Mouse (Mus musculus): Measurements from ENCODE around the gene Gpr142. TPM values are rescaled to one million over a fixed set of nuclear protein-coding genes. Genes with fewer than 3 reads are reported as not detected.

Gpr142 gene
- polyA plus RNA-seq, 1 experiment: 0.10 TPM

DNA sequence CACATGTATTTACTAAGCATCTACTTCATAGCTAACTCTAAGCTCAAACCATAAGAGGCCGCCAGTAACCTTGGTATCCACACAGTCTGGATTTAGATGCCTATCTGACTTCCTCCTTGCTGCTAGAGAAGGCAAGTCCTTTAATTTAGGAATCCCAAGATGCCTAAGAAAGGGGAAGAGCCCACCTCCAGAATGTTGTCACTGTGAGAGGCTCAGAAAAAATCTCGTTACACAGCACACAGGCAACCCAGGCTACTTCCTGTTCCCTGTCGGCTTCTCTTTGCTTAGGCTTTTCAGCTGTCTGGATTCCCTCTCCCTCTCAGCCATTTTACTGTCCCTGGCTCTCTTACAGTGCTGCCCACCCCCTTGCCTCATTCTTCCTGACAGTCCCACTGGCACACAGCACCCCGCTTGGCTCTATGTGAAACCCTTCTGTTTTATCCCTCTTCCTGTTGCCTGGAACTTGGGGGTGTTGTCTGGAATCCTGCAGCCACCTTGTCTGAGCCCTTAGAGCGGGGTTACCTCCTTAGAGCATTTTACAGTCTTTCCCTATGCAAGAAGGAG is 5.7 kb upstream of the Gpr142 start:
- 45% methylated on average over 5 of the region's 5 CpGs for WGBS
- Histone ChIP-seq H3K27ac (ENCODE audit: insufficient read depth, low read depth, low read length) (no peak overlapping the region), H3K4me1 (ENCODE audit: control insufficient read depth, insufficient read depth, insufficient read length, low read length) (no peaks in the 10 kb centered on the region; the same call in 1 of the 2 replicates), H3K36me3 (ENCODE audit: control insufficient read depth, insufficient read depth, low read length) (no peaks in the 10 kb centered on the region), H3K4me3 (ENCODE audit: low read depth, low read length) (no peak overlapping the region), H3K27me3 (ENCODE audit: control insufficient read depth, insufficient read depth, low read length) (peaks cover 25% of the 10 kb centered on the region)
- TF ChIP-seq CTCF (IDR thresholded peaks at IDR 0.05; ENCODE audit: extremely low read depth, insufficient read length, insufficient replicate concordance, low read depth, low read length) (no peak), POLR2A (IDR thresholded peaks at IDR 0.05; ENCODE audit: low read depth, low read length) (no peak)

DNA sequence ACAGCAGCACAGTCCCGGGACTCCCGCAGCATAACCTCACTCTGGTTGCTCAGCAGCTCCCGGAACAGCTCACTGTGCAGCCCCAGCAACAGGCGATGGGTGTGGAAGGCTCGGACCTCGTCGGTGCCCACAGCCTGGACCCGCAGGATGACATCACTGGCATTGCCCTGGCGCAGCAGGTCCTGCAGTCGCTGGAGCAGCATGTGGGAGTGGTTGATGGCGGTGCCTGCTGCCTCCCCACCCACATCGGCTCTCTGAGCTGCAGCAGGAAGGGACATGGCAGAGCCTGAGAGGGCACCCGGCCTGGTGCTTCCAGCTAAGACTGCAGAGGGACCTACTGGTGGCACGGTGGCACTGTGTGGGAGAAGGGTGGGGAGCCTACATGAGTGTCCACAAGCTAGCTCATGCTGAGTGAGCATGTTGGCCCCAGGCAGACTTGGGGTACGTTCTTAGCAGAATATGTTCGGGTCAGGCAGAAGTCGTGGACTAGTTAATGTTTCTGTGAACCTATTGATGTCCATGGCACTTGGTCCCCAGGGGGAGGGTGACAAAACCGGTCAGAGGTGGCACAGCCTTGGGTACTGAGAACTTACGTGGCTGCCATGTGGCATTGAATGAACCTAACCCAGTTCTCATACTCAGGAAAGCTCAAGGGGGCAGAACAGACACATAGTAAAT is 4.7 kb upstream of the Gpr142 start:
- peaks cover 25% of the 10 kb centered on the region for H3K27me3 ChIP-seq (ENCODE audit: control insufficient read depth, insufficient read depth, low read length)
- WGBS: 62% methylated on average over 19 of the region's 19 CpGs
- H3K36me3 ChIP-seq (ENCODE audit: control insufficient read depth, insufficient read depth, low read length): no peaks in the 10 kb centered on the region

GRCm38 (mm10) chr11:114794691-114795090 is 4.0 kb upstream of the Gpr142 start:
- Histone ChIP-seq H3K4me3 (ENCODE audit: low read depth, low read length) (no peak overlapping the region), H3K27ac (ENCODE audit: insufficient read depth, low read depth, low read length) (no peak overlapping the region), H3K4me1 (ENCODE audit: control insufficient read depth, insufficient read depth, insufficient read length, low read length) (no peaks in the 10 kb centered on the region; the same call in 1 of the 2 replicates), H3K36me3 (ENCODE audit: control insufficient read depth, insufficient read depth, low read length) (no peaks in the 10 kb centered on the region), H3K27me3 (ENCODE audit: control insufficient read depth, insufficient read depth, low read length) (peaks cover 22% of the 10 kb centered on the region)
- WGBS: 45% methylated on average over 4 of the region's 4 CpGs
- TF ChIP-seq POLR2A (IDR thresholded peaks at IDR 0.05; ENCODE audit: low read depth, low read length) (no peak), CTCF (IDR thresholded peaks at IDR 0.05; ENCODE audit: extremely low read depth, insufficient read length, insufficient replicate concordance, low read depth, low read length) (no peak)

More for the DNA sequence above, 4.7 kb upstream of the Gpr142 start:
- Histone ChIP-seq H3K4me3 (ENCODE audit: low read depth, low read length) (no peak overlapping the region), H3K27ac (ENCODE audit: insufficient read depth, low read depth, low read length) (no peak overlapping the region), H3K4me1 (ENCODE audit: control insufficient read depth, insufficient read depth, insufficient read length, low read length) (no peaks in the 10 kb centered on the region; the same call in 1 of the 2 replicates)
- no peak for TF ChIP-seq POLR2A (IDR thresholded peaks at IDR 0.05; ENCODE audit: low read depth, low read length)
- no peak for TF ChIP-seq CTCF (IDR thresholded peaks at IDR 0.05; ENCODE audit: extremely low read depth, insufficient read length, insufficient replicate concordance, low read depth, low read length)

DNA sequence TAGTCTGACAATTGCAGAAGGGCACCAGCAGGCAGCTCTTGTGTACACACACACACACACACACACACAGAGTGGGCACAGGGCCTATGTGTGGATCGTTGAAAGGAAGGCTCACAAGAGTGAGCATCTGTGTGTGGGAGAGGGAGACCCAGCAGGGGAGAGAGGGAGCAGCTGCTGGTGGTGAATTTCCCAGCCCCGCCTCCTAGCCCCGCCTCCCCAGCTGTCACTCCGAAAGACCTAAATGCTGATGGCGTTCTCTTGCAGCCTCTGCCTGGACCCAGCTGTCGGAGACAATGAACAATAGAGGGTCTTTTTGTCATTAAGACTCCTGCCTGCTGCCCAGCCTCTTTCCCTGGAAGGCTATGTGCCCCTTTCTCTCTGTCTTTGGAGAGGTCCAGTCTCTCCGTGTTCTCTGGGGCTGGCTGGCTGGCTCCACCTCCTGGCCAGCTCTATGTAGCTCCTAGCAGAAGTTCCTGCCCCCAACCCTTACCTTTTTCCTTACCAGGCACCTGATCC is 3.4 kb upstream of the Gpr142 start:
- peak overlapping the region; percentile 43 for H3K4me3 ChIP-seq (ENCODE audit: low read depth, low read length)
- peaks cover 17% of the 10 kb centered on the region for H3K27me3 ChIP-seq (ENCODE audit: control insufficient read depth, insufficient read depth, low read length)
- TF ChIP-seq POLR2A (IDR thresholded peaks at IDR 0.05; ENCODE audit: low read depth, low read length) (no peak), CTCF (IDR thresholded peaks at IDR 0.05; ENCODE audit: extremely low read depth, insufficient read length, insufficient replicate concordance, low read depth, low read length) (no peak)
- no peaks in the 10 kb centered on the region for H3K36me3 ChIP-seq (ENCODE audit: control insufficient read depth, insufficient read depth, low read length)
- no peak overlapping the region for H3K27ac ChIP-seq (ENCODE audit: insufficient read depth, low read depth, low read length)
- no peaks in the 10 kb centered on the region; the same call in 1 of the 2 replicates for H3K4me1 ChIP-seq (ENCODE audit: control insufficient read depth, insufficient read depth, insufficient read length, low read length)
- WGBS: 1% methylated on average over 7 of the region's 7 CpGs

GRCm38 (mm10) chr11:114795848-114796322 is 2.8 kb upstream of the Gpr142 start, which contains the start of gene Btbd17:
TSS of gene Btbd17 (minus strand) at chr11:114795945.
- H3K36me3 ChIP-seq (ENCODE audit: control insufficient read depth, insufficient read depth, low read length): no peaks in the 10 kb centered on the region
- H3K4me3 ChIP-seq (ENCODE audit: low read depth, low read length): peak within 1 kb of the TSS; percentile 43
- H3K4me1 ChIP-seq (ENCODE audit: control insufficient read depth, insufficient read depth, insufficient read length, low read length): no peaks in the 10 kb centered on the region; the same call in 1 of the 2 replicates
- H3K27ac ChIP-seq (ENCODE audit: insufficient read depth, low read depth, low read length): no peak within 1 kb of the TSS
- 28% methylated on average over 4 of the region's 4 CpGs for WGBS
- H3K27me3 ChIP-seq (ENCODE audit: control insufficient read depth, insufficient read depth, low read length): peaks cover 12% of the 10 kb centered on the region
- TF ChIP-seq CTCF (IDR thresholded peaks at IDR 0.05; ENCODE audit: extremely low read depth, insufficient read length, insufficient replicate concordance, low read depth, low read length) (no peak), POLR2A (IDR thresholded peaks at IDR 0.05; ENCODE audit: low read depth, low read length) (no peak)

GRCm38 (mm10) chr11:114797176-114797575 is 1.5 kb upstream of the Gpr142 start:
- 88% methylated on average over 7 of the region's 7 CpGs for WGBS
- no peaks in the 10 kb centered on the region; the same call in 1 of the 2 replicates for H3K27me3 ChIP-seq (ENCODE audit: control insufficient read depth, insufficient read depth, low read length)
- H3K4me1 ChIP-seq (ENCODE audit: control insufficient read depth, insufficient read depth, insufficient read length, low read length): no peaks in the 10 kb centered on the region
- H3K4me3 ChIP-seq (ENCODE audit: low read depth, low read length): no peak overlapping the region
- H3K36me3 ChIP-seq (ENCODE audit: control insufficient read depth, insufficient read depth, low read length): no peaks in the 10 kb centered on the region
- no peak overlapping the region for H3K27ac ChIP-seq (ENCODE audit: insufficient read depth, low read depth, low read length)
- no peak for TF ChIP-seq CTCF (IDR thresholded peaks at IDR 0.05; ENCODE audit: extremely low read depth, insufficient read length, insufficient replicate concordance, low read depth, low read length)
- TF ChIP-seq POLR2A (IDR thresholded peaks at IDR 0.05; ENCODE audit: low read depth, low read length): no peak

- Histone ChIP-seq H3K4me3 (ENCODE audit: low read depth, low read length) (no peak overlapping the region), H3K36me3 (ENCODE audit: control insufficient read depth, insufficient read depth, low read length) (no peaks in the 10 kb centered on the region), H3K27me3 (ENCODE audit: control insufficient read depth, insufficient read depth, low read length) (no peaks in the 10 kb centered on the region; the same call in 1 of the 2 replicates), H3K4me1 (ENCODE audit: control insufficient read depth, insufficient read depth, insufficient read length, low read length) (peaks cover 4% of the 10 kb centered on the region; the same call in 1 of the 2 replicates), H3K27ac (ENCODE audit: insufficient read depth, low read depth, low read length) (no peak overlapping the region)
- TF ChIP-seq POLR2A (IDR thresholded peaks at IDR 0.05; ENCODE audit: low read depth, low read length) (no peak), CTCF (IDR thresholded peaks at IDR 0.05; ENCODE audit: extremely low read depth, insufficient read length, insufficient replicate concordance, low read depth, low read length) (no peak)
- 83% methylated on average over 3 of the region's 3 CpGs for WGBS
These were observed 743 bp upstream of the Gpr142 start for GRCm38 (mm10) chr11:114797981-114798380.
